Mouse (Mus musculus): ENCODE measurements around the gene Lhfpl4. TPM values are rescaled to one million over a fixed set of nuclear protein-coding genes. Genes with fewer than 3 reads are reported as not detected.

Lhfpl4 gene
- polyA plus RNA-seq, 1 experiment from 2014 or later: not detected

DNA sequence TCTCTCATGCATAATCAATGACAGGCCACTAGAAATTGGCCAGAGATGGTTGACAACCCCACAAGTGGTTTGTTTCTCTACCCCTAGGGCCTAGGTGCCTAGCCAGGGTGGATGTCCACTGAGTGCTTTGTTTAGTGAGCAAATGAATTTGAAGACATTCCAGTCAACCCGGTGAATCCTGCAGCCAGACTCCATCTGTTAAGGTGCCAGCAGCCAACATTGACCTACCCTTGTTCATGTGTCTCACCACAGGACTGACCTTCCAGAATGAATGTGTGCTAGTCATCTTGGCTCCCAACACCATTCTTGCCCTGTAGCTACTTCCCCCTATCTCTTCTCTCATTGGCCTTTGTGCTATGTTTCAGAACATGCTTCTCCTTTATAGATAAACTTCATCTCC, 33.2 kb downstream of the Lhfpl4 start:
- H3K27me3 ChIP-seq (ENCODE audit: insufficient read depth, low read length): no peaks in the 10 kb centered on the region
- H3K9me3 ChIP-seq (ENCODE audit: low read length): no peaks in the 10 kb centered on the region
- no peak overlapping the region for H3K27ac ChIP-seq (ENCODE audit: low read depth)
- ATAC-seq (no peak), DNase-seq (no peak)
- no peak overlapping the region for H3K9ac ChIP-seq (replicated peaks)
- no peak overlapping the region for H3K4me2 ChIP-seq (ENCODE audit: low read depth, low read length)
- TF ChIP-seq EP300 (IDR thresholded peaks at IDR 0.05; ENCODE audit: low read depth): no peak
- no peak for TF ChIP-seq CTCF (IDR thresholded peaks at IDR 0.05; ENCODE audit: low read depth)
- no peaks in the 10 kb centered on the region for H3K4me1 ChIP-seq (ENCODE audit: insufficient read depth)
- peaks cover 3% of the 10 kb centered on the region; the same call in 1 of the 2 replicates for H3K36me3 ChIP-seq (replicated peaks; ENCODE audit: insufficient read depth, low read length)
- 88% methylated on average over 1 of the region's 1 CpGs for WGBS (ENCODE audit: insufficient replicate concordance)
- H3K4me3 ChIP-seq (ENCODE audit: low read depth, low read length): no peak overlapping the region

DNA sequence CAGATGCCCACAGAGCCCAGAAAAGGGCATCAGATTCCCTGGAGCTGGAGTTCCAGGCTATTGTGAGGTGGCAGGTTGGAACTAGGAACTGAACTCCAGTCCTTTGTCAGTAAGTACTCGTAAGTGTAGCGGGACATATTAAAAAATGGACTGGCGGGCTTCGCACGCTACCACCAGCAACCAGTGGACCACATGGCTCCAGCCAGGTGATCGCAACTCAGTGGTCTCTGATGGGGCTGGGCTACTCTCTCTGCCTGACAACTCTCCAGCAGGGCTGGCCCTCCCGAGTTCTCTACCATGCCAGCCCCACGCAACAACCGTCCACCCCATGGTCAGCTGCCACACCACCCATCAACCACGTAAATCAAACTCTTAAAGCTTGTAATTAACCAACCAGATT, 35.1 kb downstream of the Lhfpl4 start:
- TF ChIP-seq EP300 (IDR thresholded peaks at IDR 0.05; ENCODE audit: low read depth) (no peak), CTCF (IDR thresholded peaks at IDR 0.05; ENCODE audit: low read depth) (no peak)
- no peak overlapping the region for H3K27ac ChIP-seq (ENCODE audit: low read depth)
- ATAC-seq (no peak), DNase-seq (no peak)
- H3K4me3 ChIP-seq (ENCODE audit: low read depth, low read length): no peak overlapping the region
- H3K4me2 ChIP-seq (ENCODE audit: low read depth, low read length): no peak overlapping the region
- 92% methylated on average over 10 of the region's 10 CpGs for WGBS (ENCODE audit: insufficient replicate concordance)
- no peak overlapping the region for H3K9ac ChIP-seq (replicated peaks)
- no peaks in the 10 kb centered on the region for H3K27me3 ChIP-seq (ENCODE audit: insufficient read depth, low read length)
- peaks cover 9% of the 10 kb centered on the region; the same call in 1 of the 2 replicates for H3K36me3 ChIP-seq (replicated peaks; ENCODE audit: insufficient read depth, low read length)
- no peaks in the 10 kb centered on the region for H3K4me1 ChIP-seq (ENCODE audit: insufficient read depth)
- no peaks in the 10 kb centered on the region for H3K9me3 ChIP-seq (ENCODE audit: low read length)

- H3K9ac ChIP-seq (replicated peaks): no peak overlapping the region
- no peak for ATAC-seq
- WGBS (ENCODE audit: insufficient replicate concordance): 88% methylated on average over 4 of the region's 4 CpGs
- no peaks in the 10 kb centered on the region for H3K27me3 ChIP-seq (ENCODE audit: insufficient read depth, low read length)
- H3K9me3 ChIP-seq (ENCODE audit: low read length): no peaks in the 10 kb centered on the region
- H3K4me2 ChIP-seq (ENCODE audit: low read depth, low read length): no peak overlapping the region
- TF ChIP-seq CTCF (IDR thresholded peaks at IDR 0.05; ENCODE audit: low read depth) (no peak), EP300 (IDR thresholded peaks at IDR 0.05; ENCODE audit: low read depth) (no peak)
- no peak for DNase-seq
- H3K36me3 ChIP-seq (replicated peaks; ENCODE audit: insufficient read depth, low read length): peaks cover 42% of the 10 kb centered on the region
- no peaks in the 10 kb centered on the region for H3K4me1 ChIP-seq (ENCODE audit: insufficient read depth)
- H3K4me3 ChIP-seq (ENCODE audit: low read depth, low read length): no peak overlapping the region
- no peak overlapping the region for H3K27ac ChIP-seq (ENCODE audit: low read depth)
Measured at GRCm38 (mm10) chr6:113156064-113156463, 39.1 kb downstream of the Lhfpl4 start.

GRCm38 (mm10) chr6:113154886-113155285, 40.3 kb downstream of the Lhfpl4 start:
- Histone ChIP-seq H3K9ac (replicated peaks) (no peak overlapping the region), H3K9me3 (ENCODE audit: low read length) (no peaks in the 10 kb centered on the region), H3K4me1 (ENCODE audit: insufficient read depth) (no peaks in the 10 kb centered on the region), H3K27me3 (ENCODE audit: insufficient read depth, low read length) (no peaks in the 10 kb centered on the region), H3K4me2 (ENCODE audit: low read depth, low read length) (no peak overlapping the region), H3K27ac (ENCODE audit: low read depth) (no peak overlapping the region), H3K4me3 (ENCODE audit: low read depth, low read length) (no peak overlapping the region), H3K36me3 (replicated peaks; ENCODE audit: insufficient read depth, low read length) (peaks cover 52% of the 10 kb centered on the region)
- DNase-seq (no peak), ATAC-seq (no peak)
- 71% methylated on average over 6 of the region's 6 CpGs for WGBS (ENCODE audit: insufficient replicate concordance)
- TF ChIP-seq CTCF (IDR thresholded peaks at IDR 0.05; ENCODE audit: low read depth) (no peak), EP300 (IDR thresholded peaks at IDR 0.05; ENCODE audit: low read depth) (no peak)

- ATAC-seq: no peak
- DNase-seq: no peak
- Histone ChIP-seq H3K9me3 (ENCODE audit: low read length) (no peaks in the 10 kb centered on the region), H3K27ac (ENCODE audit: low read depth) (no peak overlapping the region), H3K36me3 (replicated peaks; ENCODE audit: insufficient read depth, low read length) (peaks cover 60% of the 10 kb centered on the region), H3K4me2 (ENCODE audit: low read depth, low read length) (no peak overlapping the region), H3K4me3 (ENCODE audit: low read depth, low read length) (no peak overlapping the region), H3K4me1 (ENCODE audit: insufficient read depth) (no peaks in the 10 kb centered on the region), H3K27me3 (ENCODE audit: insufficient read depth, low read length) (no peaks in the 10 kb centered on the region), H3K9ac (replicated peaks) (no peak overlapping the region)
- 97% methylated on average over 8 of the region's 8 CpGs for WGBS (ENCODE audit: insufficient replicate concordance)
- TF ChIP-seq EP300 (IDR thresholded peaks at IDR 0.05; ENCODE audit: low read depth): no peak
- no peak for TF ChIP-seq CTCF (IDR thresholded peaks at IDR 0.05; ENCODE audit: low read depth)
Measured at GRCm38 (mm10) chr6:113154071-113154470, 41.1 kb downstream of the Lhfpl4 start.

- H3K9ac ChIP-seq (replicated peaks): no peak overlapping the region
- H3K27me3 ChIP-seq (ENCODE audit: insufficient read depth, low read length): no peaks in the 10 kb centered on the region
- DNase-seq (no peak), ATAC-seq (no peak)
- no peaks in the 10 kb centered on the region for H3K9me3 ChIP-seq (ENCODE audit: low read length)
- TF ChIP-seq EP300 (IDR thresholded peaks at IDR 0.05; ENCODE audit: low read depth) (no peak), CTCF (IDR thresholded peaks at IDR 0.05; ENCODE audit: low read depth) (no peak)
- no peak overlapping the region for H3K4me2 ChIP-seq (ENCODE audit: low read depth, low read length)
- 91% methylated on average over 4 of the region's 4 CpGs for WGBS (ENCODE audit: insufficient replicate concordance)
- no peak overlapping the region for H3K4me3 ChIP-seq (ENCODE audit: low read depth, low read length)
- peaks cover 4% of the 10 kb centered on the region; the same call in 1 of the 2 replicates for H3K4me1 ChIP-seq (ENCODE audit: insufficient read depth)
- no peak overlapping the region for H3K27ac ChIP-seq (ENCODE audit: low read depth)
- peaks cover 72% of the 10 kb centered on the region for H3K36me3 ChIP-seq (replicated peaks; ENCODE audit: insufficient read depth, low read length)
Measured at GRCm38 (mm10) chr6:113145249-113145648, 49.9 kb downstream of the Lhfpl4 start.

- ATAC-seq (no peak), DNase-seq (no peak)
- Histone ChIP-seq H3K4me1 (ENCODE audit: insufficient read depth) (peaks cover 4% of the 10 kb centered on the region; the same call in 1 of the 2 replicates), H3K9ac (replicated peaks) (no peak overlapping the region), H3K4me3 (ENCODE audit: low read depth, low read length) (no peak overlapping the region), H3K36me3 (replicated peaks; ENCODE audit: insufficient read depth, low read length) (peaks cover 69% of the 10 kb centered on the region), H3K9me3 (ENCODE audit: low read length) (no peaks in the 10 kb centered on the region), H3K27ac (ENCODE audit: low read depth) (no peak overlapping the region), H3K4me2 (ENCODE audit: low read depth, low read length) (no peak overlapping the region), H3K27me3 (ENCODE audit: insufficient read depth, low read length) (no peaks in the 10 kb centered on the region)
- TF ChIP-seq EP300 (IDR thresholded peaks at IDR 0.05; ENCODE audit: low read depth) (no peak), CTCF (IDR thresholded peaks at IDR 0.05; ENCODE audit: low read depth) (no peak)
- 80% methylated on average over 1 of the region's 1 CpGs for WGBS (ENCODE audit: insufficient replicate concordance)
Measured at GRCm38 (mm10) chr6:113144764-113145163, 50.4 kb downstream of the Lhfpl4 start.
